Mouse (Mus musculus): ENCODE results near the gene Pskh1.

Gene Pskh1

GRCm38 (mm10) chr8:105956556-105956955, 56.3 kb downstream of the Pskh1 start:
- CTCF ChIA-PET, result no interaction called here

- CTCF ChIA-PET, result interaction anchor here (0.5 to 0.6 kb wide), 2 partner anchors 9 to 402 kb away, joined by 3 to 12 read pairs; no protein-coding TSS in a partner anchor
These were observed 57.6 kb downstream of the Pskh1 start for GRCm38 (mm10) chr8:105957813-105958212.

GRCm38 (mm10) chr8:105959350-105959749, 59.1 kb downstream of the Pskh1 start:
- CTCF ChIA-PET, result no interaction called here

GRCm38 (mm10) chr8:105961101-105961500, 60.9 kb downstream of the Pskh1 start:
- CTCF ChIA-PET, result no interaction called here

- CTCF ChIA-PET, result no interaction called here
These were observed 61.3 kb downstream of the Pskh1 start for GRCm38 (mm10) chr8:105961536-105961935.

GRCm38 (mm10) chr8:105964506-105965265, 64.4 kb downstream of the Pskh1 start:
- CTCF ChIA-PET, result interaction anchor here (0.6 kb wide), 1 partner anchor 373 kb away, joined by 3 read pairs; no protein-coding TSS in a partner anchor

GRCm38 (mm10) chr8:105965266-105965904, 65.1 kb downstream of the Pskh1 start:
- CTCF ChIA-PET, result no interaction called here

- CTCF ChIA-PET, result no interaction called here
These were observed 65.7 kb downstream of the Pskh1 start, which contains the start of gene Slc12a4 for GRCm38 (mm10) chr8:105965905-105966341. Gene Slc12a4, minus strand, starts transcription at chr8:105966097.

GRCm38 (mm10) chr8:105966692-105967311, 66.6 kb downstream of the Pskh1 start:
- CTCF ChIA-PET, result no interaction called here

- CTCF ChIA-PET, result no interaction called here
These were observed 69.1 kb downstream of the Pskh1 start for GRCm38 (mm10) chr8:105969367-105969766.

- CTCF ChIA-PET, result no interaction called here
These were observed 70.9 kb downstream of the Pskh1 start for GRCm38 (mm10) chr8:105971019-105971720.

GRCm38 (mm10) chr8:105975363-105975762, 75.1 kb downstream of the Pskh1 start:
- CTCF ChIA-PET, result interaction anchor here (0.5 kb wide), 1 partner anchor 373 kb away, joined by 4 read pairs; no protein-coding TSS in a partner anchor

- CTCF ChIA-PET, result no interaction called here
These were observed 79.1 kb downstream of the Pskh1 start, which contains the start of gene Dpep3 for GRCm38 (mm10) chr8:105979325-105979724. Gene Dpep3, minus strand, starts transcription at chr8:105979429.

GRCm38 (mm10) chr8:105981146-105981545, 80.9 kb downstream of the Pskh1 start:
- CTCF ChIA-PET, result no interaction called here

All from spleen, embryonic (tissue).